Mouse (Mus musculus) bone marrow, adult 2 months (tissue): ENCODE measurements around the gene Myadm.

Experiments
- CTCF ChIP-seq: fragments of 200-500 bp; IDR thresholded peaks from 2 replicates; pipeline ENCODE4 v1.5.1; 2011; ENCODE audit warnings: low read length, control low read depth; ENCODE audit not compliant: control insufficient read depth, insufficient read depth
- POLR2A ChIP-seq: fragments of 200-500 bp; IDR thresholded peaks from 2 replicates; pipeline ENCODE4 v1.6.1; 2011; ENCODE audit warnings: low read depth, mild to moderate bottlenecking, control low read depth, low read length, borderline replicate concordance; ENCODE audit not compliant: control insufficient read depth

DNA sequence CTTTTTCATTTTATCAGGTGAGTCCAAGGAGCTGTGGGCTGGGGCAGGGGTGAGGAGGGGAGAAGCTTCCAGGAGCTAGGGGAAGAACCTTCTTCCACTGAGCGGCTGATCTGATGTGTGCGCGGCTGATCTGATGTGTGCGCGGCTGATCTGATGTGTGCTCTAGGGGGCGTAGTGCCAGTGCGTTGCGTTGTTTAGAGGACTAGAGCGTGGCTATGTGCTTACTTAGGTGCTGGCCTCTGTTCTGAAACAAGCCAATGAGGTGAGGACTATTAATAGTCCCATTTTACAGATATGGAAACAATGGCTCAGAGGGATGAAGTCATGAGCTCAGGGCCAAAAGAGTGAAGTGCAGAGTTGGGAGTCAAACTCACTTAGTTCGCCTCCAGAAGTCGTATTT is 50.1 kb downstream of the Myadm start:
- TF ChIP-seq CTCF (no peak), POLR2A (no peak)
